Mouse (Mus musculus) stomach, embryonic 16.5 days (tissue): ENCODE data around the gene Apold1. TPM values are rescaled to one million over a fixed set of nuclear protein-coding genes. Genes with fewer than 3 reads are reported as not detected.

Experiments
- ATAC-seq: fragments of 200-750 bp; cut with Nextera tagmentation; 2 replicates; pipeline ENCODE4 v1.8.0; 2017; ENCODE audit warnings: moderate number of reproducible peaks, moderate TSS enrichment; ENCODE audit not compliant: insufficient read depth, low FRiP score
- H3K27ac ChIP-seq: fragments of 300-500 bp; sonication (generic); 2 replicates; pipeline ENCODE4 v1.5.1; 2014; ENCODE audit warnings: low read length
- H3K27me3 ChIP-seq: fragments of 300-500 bp; sonication (generic); 2 replicates; pipeline ENCODE4 v1.6.1; 2014; ENCODE audit warnings: low read length, control low read depth, mixed read lengths; ENCODE audit not compliant: control insufficient read depth, insufficient read depth
- H3K36me3 ChIP-seq: fragments of 300-500 bp; sonication (generic); 2 replicates; pipeline ENCODE4 v1.6.1; 2014; ENCODE audit warnings: low read length; ENCODE audit not compliant: control insufficient read depth, insufficient read depth
- H3K4me1 ChIP-seq: fragments of 300-500 bp; sonication (generic); 2 replicates; pipeline ENCODE4 v1.6.1; 2014; ENCODE audit warnings: low read length, control low read depth, mixed read lengths; ENCODE audit not compliant: control insufficient read depth, insufficient read depth
- H3K4me2 ChIP-seq: fragments of 300-500 bp; sonication (generic); 2 replicates; pipeline ENCODE4 v1.6.1; 2014; ENCODE audit warnings: low read depth, low read length, mixed read lengths
- H3K4me3 ChIP-seq: fragments of 300-500 bp; sonication (generic); replicated peaks from 2 replicates; pipeline ENCODE4 v1.5.1; 2014; ENCODE audit warnings: mild to moderate bottlenecking, low read length
- H3K9ac ChIP-seq: fragments of 300-500 bp; sonication (generic); 2 replicates; pipeline ENCODE4 v1.6.1; 2014; ENCODE audit warnings: low read length
- H3K9me3 ChIP-seq: fragments of 300-500 bp; sonication (generic); replicated peaks from 2 replicates; pipeline ENCODE4 v1.6.1; 2016; ENCODE audit warnings: low read length, control low read depth; ENCODE audit not compliant: control insufficient read depth
- WGBS: fragments of 180-500 bp; shearing (Covaris S2); extraction: QIAGEN DNeasy Blood & Tissue Kit; methylation state at CpG from one replicate; pipeline ENCODE4 v1.1.7; 2014; 5-methylcytosine and 5-hydroxymethylcytosine counted together
- polyA plus RNA-seq: library from polyadenylated mRNA; unstranded; fragments of >200 nt; fragmentation: Nextera tagmentation; extraction: Ambion mirVana; gene quantifications from 2 replicates; pipeline ENCODE4 v1.2.1, GENCODE M21; 2015

Gene Apold1
- 2.2 and 2.9 TPM in 2 replicates for polyA plus RNA-seq

- 47% methylated on average over 22 of the region's 22 CpGs for WGBS
- no peaks in the 10 kb centered on the region for H3K4me1 ChIP-seq
- H3K9ac ChIP-seq, result no peak within 1 kb of the TSS
- H3K4me3 ChIP-seq, result peak within 1 kb of the TSS; percentile 19
- H3K9me3 ChIP-seq, result no peaks in the 10 kb centered on the region
- H3K27me3 ChIP-seq, result no peaks in the 10 kb centered on the region
- no peaks in the 10 kb centered on the region for H3K36me3 ChIP-seq
- peak; percentile 19; the same call in 1 of the 2 replicates for ATAC-seq
- peak within 1 kb of the TSS; percentile 37 for H3K4me2 ChIP-seq
- H3K27ac ChIP-seq, result peak within 1 kb of the TSS; percentile 19; the same call in 1 of the 2 replicates
Measured at GRCm38 (mm10) chr6:134981231-134982062, at the start of gene Apold1. Apold1 (plus strand) TSS chr6:134981718.

DNA sequence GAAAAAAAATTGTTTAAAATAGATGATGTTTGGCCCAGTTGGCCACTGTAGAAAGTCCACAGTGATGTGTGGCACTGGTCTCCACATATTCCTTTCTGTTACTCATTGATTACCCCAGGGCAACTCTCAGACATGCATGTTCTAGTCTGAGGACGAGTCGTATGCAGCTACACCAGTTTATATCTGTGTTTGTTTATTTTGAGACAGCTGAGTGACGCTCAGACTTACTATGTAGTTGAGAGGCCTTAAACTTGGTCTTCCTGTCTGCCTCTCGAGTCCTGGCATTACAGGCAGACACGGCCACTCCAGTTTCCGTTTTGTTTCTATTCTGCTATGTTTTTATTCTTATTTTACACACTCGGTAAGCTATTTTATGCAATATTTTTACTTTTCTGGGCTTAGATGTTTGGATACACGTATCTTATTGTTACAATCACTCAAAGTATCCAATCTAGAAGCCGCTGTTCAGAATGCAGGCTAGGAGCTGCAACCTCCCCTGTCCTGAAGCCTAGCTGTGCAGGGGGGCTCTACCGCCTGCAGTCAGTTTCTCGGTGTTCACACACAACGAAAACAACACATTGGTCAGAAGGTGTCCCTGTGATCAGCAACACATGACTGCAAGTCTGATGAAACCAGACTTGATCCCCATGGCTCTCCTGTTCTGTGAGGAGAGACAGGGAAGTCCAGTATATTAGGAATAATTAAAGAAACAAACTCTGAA lies 48.9 kb upstream of the Apold1 start:
- H3K4me2 ChIP-seq, result peak overlapping the region; percentile 35
- no peak for ATAC-seq
- H3K9ac ChIP-seq, result no peak overlapping the region
- H3K36me3 ChIP-seq, result no peaks in the 10 kb centered on the region
- H3K9me3 ChIP-seq, result no peaks in the 10 kb centered on the region
- H3K4me3 ChIP-seq, result no peak overlapping the region; the same call in 1 of the 2 replicates
- WGBS, result 64% methylated on average over 12 of the region's 12 CpGs
- H3K4me1 ChIP-seq, result peaks cover 16% of the 10 kb centered on the region
- H3K27ac ChIP-seq, result no peak overlapping the region
- no peaks in the 10 kb centered on the region for H3K27me3 ChIP-seq

GRCm38 (mm10) chr6:134933207-134933558 lies 48.3 kb upstream of the Apold1 start:
- H3K4me1 ChIP-seq, result peaks cover 16% of the 10 kb centered on the region
- H3K27ac ChIP-seq, result no peak overlapping the region
- ATAC-seq, result no peak
- no peaks in the 10 kb centered on the region for H3K9me3 ChIP-seq
- H3K4me2 ChIP-seq, result no peak overlapping the region; the same call in 1 of the 2 replicates
- H3K27me3 ChIP-seq, result no peaks in the 10 kb centered on the region
- WGBS, result 63% methylated on average over 2 of the region's 2 CpGs
- no peak overlapping the region for H3K9ac ChIP-seq
- H3K36me3 ChIP-seq, result no peaks in the 10 kb centered on the region
- no peak overlapping the region for H3K4me3 ChIP-seq

DNA sequence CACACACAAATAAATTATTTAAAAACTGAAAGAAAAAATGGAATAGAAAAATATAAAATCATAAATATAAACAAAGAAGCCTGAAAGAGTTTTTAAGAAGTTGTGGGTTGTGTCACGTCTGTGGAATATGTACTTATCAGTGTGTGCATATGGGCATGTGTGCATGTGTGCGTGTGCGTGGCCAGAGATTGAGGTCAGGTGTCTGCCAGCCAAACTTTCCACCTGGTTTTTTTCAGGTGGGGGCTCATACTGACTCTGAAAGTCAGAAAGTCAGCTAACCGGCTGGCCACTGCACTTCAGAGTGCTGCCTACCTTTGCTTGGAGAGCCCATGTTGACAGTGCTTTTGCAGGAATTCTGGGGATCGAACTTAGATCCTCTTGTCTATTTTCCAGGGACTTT lies 47.2 kb upstream of the Apold1 start:
- Histone ChIP-seq H3K27me3 (no peaks in the 10 kb centered on the region), H3K9me3 (no peaks in the 10 kb centered on the region), H3K36me3 (no peaks in the 10 kb centered on the region), H3K4me1 (peaks cover 13% of the 10 kb centered on the region), H3K4me2 (no peak overlapping the region), H3K4me3 (no peak overlapping the region), H3K27ac (no peak overlapping the region), H3K9ac (no peak overlapping the region)
- whole genome bisulfite sequencing, result 84% methylated on average over 5 of the region's 5 CpGs
- no peak for ATAC-seq

DNA sequence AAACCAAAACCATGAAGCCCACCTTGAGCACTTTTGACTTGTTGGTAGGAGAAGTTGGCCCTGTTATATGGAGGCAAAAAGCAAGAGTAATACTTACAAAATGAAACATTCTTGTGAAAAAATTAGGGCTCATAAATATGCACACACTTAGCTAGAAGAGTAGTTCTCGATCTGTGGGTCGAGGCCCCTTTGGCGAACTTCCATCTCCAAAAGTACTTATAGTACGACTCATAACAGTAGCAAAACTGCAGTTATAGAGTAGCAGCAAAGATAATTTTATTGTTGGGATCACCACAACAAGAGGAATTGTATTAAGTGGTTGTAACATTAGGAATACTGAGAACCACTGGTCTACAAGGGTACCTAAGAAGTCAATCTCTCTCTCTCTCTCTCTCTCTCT lies 41.7 kb upstream of the Apold1 start:
- Histone ChIP-seq H3K9me3 (no peaks in the 10 kb centered on the region), H3K4me3 (no peak overlapping the region), H3K36me3 (0 out of 2 replicates have a peak, but pooled peaks cover 4% of the 10 kb centered on the region), H3K9ac (no peak overlapping the region), H3K4me1 (no peaks in the 10 kb centered on the region; the same call in 1 of the 2 replicates), H3K27ac (no peak overlapping the region), H3K27me3 (no peaks in the 10 kb centered on the region), H3K4me2 (no peak overlapping the region)
- 75% methylated on average over 4 of the region's 4 CpGs for WGBS
- ATAC-seq, result no peak

DNA sequence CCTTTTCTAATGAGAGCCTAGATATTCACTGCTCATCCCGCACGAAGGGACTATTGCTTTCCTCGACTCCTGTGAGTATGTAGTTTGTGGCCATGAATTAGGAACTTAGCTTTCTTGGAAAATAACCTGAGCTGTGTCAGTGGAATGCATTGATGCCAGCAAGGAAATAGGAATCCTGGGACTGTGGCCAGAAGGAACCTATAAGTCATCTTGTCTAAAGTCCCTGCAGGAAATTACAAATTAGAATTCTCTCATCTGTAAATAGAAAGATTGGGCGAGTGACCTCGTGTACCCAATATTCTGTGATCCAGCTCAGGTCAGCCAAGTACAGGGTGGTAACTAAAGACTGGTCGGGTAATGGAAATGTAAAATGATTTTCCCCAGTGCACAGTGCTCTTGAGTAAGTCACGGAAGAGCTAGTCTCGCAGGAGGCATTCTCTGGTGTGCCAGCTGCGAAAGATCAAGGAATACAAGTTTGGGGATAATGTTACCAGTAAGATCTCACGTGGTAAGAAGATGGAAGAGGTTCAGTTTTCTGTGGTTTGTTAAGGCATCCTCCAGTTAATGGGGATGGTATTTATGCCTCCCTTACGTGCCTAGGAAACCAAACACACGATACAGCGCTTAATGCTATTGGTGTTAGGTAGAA lies 37.6 kb upstream of the Apold1 start:
- no peak for ATAC-seq
- no peaks in the 10 kb centered on the region for H3K9me3 ChIP-seq
- H3K36me3 ChIP-seq, result 0 out of 2 replicates have a peak, but pooled peaks cover 4% of the 10 kb centered on the region

DNA sequence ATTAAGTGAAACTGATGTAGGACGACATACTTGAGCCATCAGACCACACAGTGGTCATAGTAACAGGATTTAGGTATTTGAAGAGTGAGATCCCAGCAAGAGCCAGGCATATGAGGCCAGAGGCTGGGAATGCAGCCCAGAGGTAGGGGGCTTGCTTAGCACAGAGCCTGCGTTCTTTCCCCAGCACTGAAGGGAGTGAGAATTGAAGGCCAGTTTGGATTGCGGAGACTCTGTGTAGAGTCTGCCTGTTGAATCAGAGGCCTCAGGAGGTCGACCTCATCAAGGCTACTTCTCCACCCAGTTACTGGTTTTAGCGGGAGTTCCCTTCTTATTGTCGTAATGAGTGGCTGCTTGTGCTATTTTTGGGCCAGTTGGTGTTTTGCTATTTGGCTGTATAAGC lies 35.5 kb upstream of the Apold1 start:
- Histone ChIP-seq H3K4me1 (no peaks in the 10 kb centered on the region), H3K9me3 (no peaks in the 10 kb centered on the region), H3K4me3 (no peak overlapping the region), H3K27me3 (no peaks in the 10 kb centered on the region), H3K9ac (no peak overlapping the region), H3K27ac (no peak overlapping the region), H3K4me2 (no peak overlapping the region), H3K36me3 (0 out of 2 replicates have a peak, but pooled peaks cover 4% of the 10 kb centered on the region)
- ATAC-seq, result no peak
- WGBS, result 73% methylated on average over 6 of the region's 6 CpGs

More for the DNA sequence above, 37.6 kb upstream of the Apold1 start:
- H3K27me3 ChIP-seq, result no peaks in the 10 kb centered on the region
- no peak overlapping the region for H3K9ac ChIP-seq
- 64% methylated on average over 13 of the region's 13 CpGs for WGBS
- no peaks in the 10 kb centered on the region; the same call in 1 of the 2 replicates for H3K4me1 ChIP-seq
- no peak overlapping the region for H3K27ac ChIP-seq
- no peak overlapping the region for H3K4me3 ChIP-seq
- H3K4me2 ChIP-seq, result no peak overlapping the region

GRCm38 (mm10) chr6:134946858-134947257 lies 34.7 kb upstream of the Apold1 start:
- H3K27ac ChIP-seq, result no peak overlapping the region

More at GRCm38 (mm10) chr6:134946858-134947257, 34.7 kb upstream of the Apold1 start:
- Histone ChIP-seq H3K9me3 (no peaks in the 10 kb centered on the region), H3K27me3 (no peaks in the 10 kb centered on the region), H3K4me1 (no peaks in the 10 kb centered on the region), H3K4me2 (no peak overlapping the region), H3K36me3 (0 out of 2 replicates have a peak, but pooled peaks cover 2% of the 10 kb centered on the region), H3K4me3 (no peak overlapping the region), H3K9ac (no peak overlapping the region)
- no peak for ATAC-seq
- WGBS, result 72% methylated on average over 9 of the region's 9 CpGs
